Mouse (Mus musculus) myocyte (in vitro differentiated cells): ENCODE measurements around the gene Trmt112. TPM values are rescaled to one million over a fixed set of nuclear protein-coding genes. Genes with fewer than 3 reads are reported as not detected.
A peak's percentile ranks its signal among the peaks of the same experiment; 100 is the strongest.

ENCODE experiments used
- H3K27me3 ChIP-seq: one replicate; pipeline ENCODE4 v1.6.1; 2011; ENCODE audit not compliant: control insufficient read depth, insufficient read depth, insufficient read length
- H3K36me3 ChIP-seq: one replicate; pipeline ENCODE4 v1.6.1; 2011; ENCODE audit not compliant: control insufficient read depth, insufficient read depth
- H3K4me2 ChIP-seq: one replicate; pipeline ENCODE4 v1.6.1; 2011; ENCODE audit warnings: low read depth, control low read depth
- H3K4me3 ChIP-seq: one replicate; pipeline ENCODE4 v1.5.1; 2011; ENCODE audit warnings: mild to moderate bottlenecking, control low read depth, moderate library complexity
- H3K79me2 ChIP-seq: one replicate; pipeline ENCODE4 v1.6.1; 2011; ENCODE audit not compliant: control insufficient read depth, insufficient read depth
- H3ac ChIP-seq: one replicate; pipeline ENCODE4 v1.6.1; 2011; ENCODE audit not compliant: control insufficient read depth, insufficient read length
- CEBPB ChIP-seq: IDR thresholded peaks from 2 replicates; pipeline ENCODE4 v1.6.1; 2011; ENCODE audit warnings: mild to moderate bottlenecking, moderate library complexity; ENCODE audit not compliant: poor library complexity, insufficient read depth, severe bottlenecking
- E2F4 ChIP-seq: IDR thresholded peaks from one replicate; pipeline ENCODE4 v1.6.1; 2011; ENCODE audit warnings: mild to moderate bottlenecking, control low read depth, moderate library complexity; ENCODE audit not compliant: insufficient read depth
- MAX ChIP-seq: IDR thresholded peaks from one replicate; pipeline ENCODE4 v1.6.1; 2011; ENCODE audit warnings: low read depth, mild to moderate bottlenecking, control low read depth
- MYOD1 ChIP-seq, 3 experiments: IDR thresholded peaks; one replicate each; pipeline ENCODE4 v1.6.1; 2011; ENCODE audit warnings: control low read depth in 2 of 3, low read depth in 2 of 3, mild to moderate bottlenecking in 2 of 3, moderate library complexity in 1 of 3; ENCODE audit not compliant: insufficient read length in 2 of 3, control insufficient read depth in 1 of 3
- MYOG ChIP-seq, 3 experiments: IDR thresholded peaks; one replicate each; pipeline ENCODE4 v1.6.1; 2011; ENCODE audit warnings: control low read depth in 2 of 3, low read depth in 2 of 3, mild to moderate bottlenecking in 2 of 3; ENCODE audit not compliant: insufficient read length in 2 of 3, control insufficient read depth in 1 of 3, insufficient read depth in 1 of 3
- POLR2A ChIP-seq: IDR thresholded peaks from one replicate; pipeline ENCODE4 v1.6.1; 2011; ENCODE audit warnings: low read depth, mild to moderate bottlenecking, control low read depth, moderate library complexity; ENCODE audit not compliant: insufficient read length
- POLR2AphosphoS2 ChIP-seq: IDR thresholded peaks from one replicate; pipeline ENCODE4 v1.6.1; 2011; ENCODE audit warnings: low read depth, control low read depth; ENCODE audit not compliant: insufficient read length
- REST ChIP-seq: IDR thresholded peaks from one replicate; pipeline ENCODE4 v1.6.1; 2011; ENCODE audit warnings: mild to moderate bottlenecking, control low read depth, moderate library complexity; ENCODE audit not compliant: insufficient read depth, insufficient read length
- SRF ChIP-seq: IDR thresholded peaks from one replicate; pipeline ENCODE4 v1.6.1; 2011; ENCODE audit warnings: low read depth; ENCODE audit not compliant: control insufficient read depth, insufficient read length
- TCF12 ChIP-seq: IDR thresholded peaks from one replicate; pipeline ENCODE4 v1.6.1; 2011; ENCODE audit warnings: mild to moderate bottlenecking, control low read depth; ENCODE audit not compliant: poor library complexity, insufficient read depth, severe bottlenecking
- TCF3 ChIP-seq: IDR thresholded peaks from one replicate; pipeline ENCODE4 v1.6.1; 2011; ENCODE audit warnings: low read depth, control low read depth; ENCODE audit not compliant: insufficient read length
- USF1 ChIP-seq: IDR thresholded peaks from one replicate; pipeline ENCODE4 v1.6.1; 2011; ENCODE audit warnings: low read depth, mild to moderate bottlenecking, control low read depth, moderate library complexity
- polyA plus RNA-seq: library from polyadenylated mRNA; unstranded; fragments of >200 nt; fragmentation: generic; extraction: Trizol; gene quantifications from one replicate; pipeline ENCODE4 v1.2.1, GENCODE M21; 2012; ENCODE audit warnings: missing spikeins

Gene Trmt112
- polyA plus RNA-seq, 1 experiment, result 281 TPM

DNA sequence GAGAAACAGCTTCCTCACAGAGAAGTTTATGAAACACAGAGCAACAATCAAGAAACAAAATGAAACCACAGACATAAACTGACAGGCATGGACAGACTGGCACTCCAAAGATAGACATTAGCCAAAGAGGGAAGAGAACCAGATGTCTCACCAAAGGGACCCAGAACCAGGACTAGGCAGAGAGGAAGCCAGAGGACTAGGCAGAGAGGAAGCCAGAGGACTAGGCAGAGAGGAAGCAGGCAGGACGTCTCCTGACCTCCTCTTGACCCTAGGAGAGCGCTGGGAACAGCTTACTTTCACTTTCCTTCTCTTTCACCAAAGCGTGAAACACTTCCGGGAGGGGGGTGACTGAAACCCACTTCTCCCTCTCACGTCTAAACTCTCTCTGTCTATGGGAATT lies 40.1 kb upstream of the Trmt112 start:
- Histone ChIP-seq H3K79me2 (no peaks in the 10 kb centered on the region), H3K27me3 (no peaks in the 10 kb centered on the region), H3K4me2 (peak overlapping the region; percentile 66), H3ac (no peak overlapping the region), H3K4me3 (no peak overlapping the region), H3K36me3 (no peaks in the 10 kb centered on the region)
- TF ChIP-seq CEBPB, result 0 out of 2 replicates have a peak, but pooled peaks have one; percentile 31
- no peak for TF ChIP-seq MYOG (IDR thresholded peaks at IDR 0.05; ENCODE audit: control insufficient read depth in 1 of 3, insufficient read depth in 1 of 3, insufficient read length in 2 of 3, low read depth in 2 of 3)

DNA sequence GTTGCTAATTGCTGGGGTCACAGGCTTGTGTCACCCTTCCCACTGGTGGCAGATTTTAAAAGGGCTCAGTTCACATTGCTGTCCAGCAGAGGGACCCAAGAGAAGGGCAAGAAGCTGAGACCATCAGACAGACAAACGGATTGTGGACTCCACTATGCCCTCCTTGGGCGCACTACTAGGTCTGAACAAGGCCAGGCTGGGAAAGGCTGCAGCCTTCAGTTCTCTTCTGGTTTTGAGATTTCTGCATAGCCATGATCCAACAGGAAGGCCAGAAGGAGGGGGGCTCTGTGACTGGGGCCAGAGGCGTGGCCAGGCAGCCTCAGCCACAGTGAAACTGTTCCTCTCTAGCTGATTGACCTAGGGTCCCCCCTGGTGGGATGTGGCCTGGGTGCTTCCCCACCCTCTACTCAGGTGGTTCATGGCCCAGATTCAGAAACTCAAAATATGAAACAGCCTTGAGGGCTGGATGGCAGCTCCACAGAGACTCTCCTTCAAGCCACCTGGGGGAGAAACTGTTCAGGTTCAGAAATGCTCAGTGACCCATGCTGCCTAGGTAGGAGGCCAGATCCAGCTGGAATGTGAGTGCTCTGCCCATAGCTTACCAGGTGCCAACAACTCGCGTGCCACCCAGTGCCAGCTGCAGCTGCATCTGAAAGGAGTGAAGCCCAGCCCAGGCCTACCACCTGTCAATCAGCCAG lies 37.8 kb upstream of the Trmt112 start:
- H3K4me3 ChIP-seq, result no peak overlapping the region

DNA sequence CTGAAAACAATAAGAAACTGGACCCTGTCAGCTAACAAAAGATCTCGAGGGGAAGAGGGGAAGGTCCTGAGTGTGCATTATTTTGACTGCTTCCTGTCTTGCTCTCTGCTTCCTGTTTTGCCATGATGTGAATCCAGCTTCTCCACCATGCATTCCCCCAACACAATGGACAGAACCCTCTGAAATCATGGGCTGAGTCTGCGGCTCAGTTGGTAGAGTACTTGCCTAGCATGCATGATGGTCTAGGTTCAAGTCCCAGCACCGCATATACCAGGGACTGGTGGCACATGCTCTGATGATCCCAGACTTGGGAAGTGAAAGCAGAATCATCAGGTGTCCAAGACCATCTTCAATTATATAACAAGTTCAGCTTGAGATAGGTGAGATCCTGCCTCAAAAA lies 36.8 kb upstream of the Trmt112 start:
- Histone ChIP-seq H3K36me3 (no peaks in the 10 kb centered on the region), H3K27me3 (no peaks in the 10 kb centered on the region), H3ac (no peak overlapping the region), H3K4me2 (no peak overlapping the region), H3K79me2 (no peaks in the 10 kb centered on the region), H3K4me3 (no peak overlapping the region)
- TF ChIP-seq SRF, result no peak
- no peak for TF ChIP-seq POLR2AphosphoS2
- TF ChIP-seq TCF12, result no peak
- TF ChIP-seq MYOG (IDR thresholded peaks at IDR 0.05; ENCODE audit: control insufficient read depth in 1 of 3, insufficient read depth in 1 of 3, insufficient read length in 2 of 3, low read depth in 2 of 3), result no peak
- no peak for TF ChIP-seq REST
- TF ChIP-seq POLR2A, result no peak
- TF ChIP-seq E2F4, result no peak
- TF ChIP-seq MYOD1 (IDR thresholded peaks at IDR 0.05; ENCODE audit: control insufficient read depth in 1 of 3, insufficient read length in 2 of 3, low read depth in 2 of 3), result no peak
- TF ChIP-seq MAX, result no peak
- TF ChIP-seq TCF3, result no peak
- no peak for TF ChIP-seq CEBPB
- TF ChIP-seq USF1, result no peak

More for the DNA sequence above, 37.8 kb upstream of the Trmt112 start:
- Histone ChIP-seq H3K4me2 (peak overlapping the region; percentile 22), H3K27me3 (no peaks in the 10 kb centered on the region), H3K79me2 (no peaks in the 10 kb centered on the region), H3ac (no peak overlapping the region), H3K36me3 (no peaks in the 10 kb centered on the region)
- TF ChIP-seq POLR2AphosphoS2 (no peak), MYOG (IDR thresholded peaks at IDR 0.05; ENCODE audit: control insufficient read depth in 1 of 3, insufficient read depth in 1 of 3, insufficient read length in 2 of 3, low read depth in 2 of 3) (peak in 1 of 3 experiments; percentile 52), MYOD1 (IDR thresholded peaks at IDR 0.05; ENCODE audit: control insufficient read depth in 1 of 3, insufficient read length in 2 of 3, low read depth in 2 of 3) (peak in 1 of 3 experiments; percentile 65)

DNA sequence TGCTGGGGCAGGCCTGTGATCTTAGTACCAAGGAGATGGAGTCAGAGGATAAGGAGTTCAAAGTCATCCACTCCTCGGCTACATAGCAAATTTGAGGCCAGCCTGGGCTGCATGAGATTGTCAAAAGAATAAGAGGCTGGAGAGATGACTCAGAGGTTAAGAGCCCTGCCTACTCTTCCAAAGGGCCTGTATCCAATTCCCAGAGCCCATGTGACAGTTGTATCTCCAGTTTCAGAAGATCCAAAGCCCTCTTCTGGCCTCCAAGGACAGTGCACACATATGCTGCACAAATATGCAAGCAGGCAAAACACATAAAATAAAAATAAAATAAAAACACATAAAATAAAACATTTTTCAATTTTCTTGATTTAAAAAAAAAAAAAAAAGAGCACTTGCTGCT lies 35.2 kb upstream of the Trmt112 start:
- no peak overlapping the region for H3ac ChIP-seq
- H3K36me3 ChIP-seq, result no peaks in the 10 kb centered on the region
- TF ChIP-seq SRF (no peak), TCF12 (no peak), MYOD1 (IDR thresholded peaks at IDR 0.05; ENCODE audit: control insufficient read depth in 1 of 3, insufficient read length in 2 of 3, low read depth in 2 of 3) (no peak), USF1 (peak; percentile 60)
- no peak overlapping the region for H3K4me2 ChIP-seq
- no peaks in the 10 kb centered on the region for H3K79me2 ChIP-seq
- H3K4me3 ChIP-seq, result no peak overlapping the region
- H3K27me3 ChIP-seq, result no peaks in the 10 kb centered on the region

DNA sequence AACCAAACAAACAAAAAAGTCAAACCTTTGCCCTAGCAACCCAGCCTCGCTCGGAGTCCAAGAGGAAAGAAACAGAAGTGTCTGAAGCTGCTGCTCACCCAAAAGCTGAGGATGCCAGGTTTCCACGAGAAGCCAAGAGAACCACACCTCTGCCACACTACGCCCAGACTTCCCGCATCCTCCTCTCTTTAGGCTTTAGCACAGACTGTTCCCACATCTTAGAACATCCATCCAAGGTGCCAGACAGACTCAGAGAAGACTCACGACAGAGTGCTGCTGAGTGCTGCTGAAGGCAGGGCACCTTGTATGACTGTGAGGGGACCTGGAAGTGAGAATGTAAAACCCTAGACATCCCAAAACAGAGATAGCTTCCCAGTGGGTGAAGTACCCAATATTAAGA lies 33.7 kb upstream of the Trmt112 start:
- H3ac ChIP-seq, result no peak overlapping the region

DNA sequence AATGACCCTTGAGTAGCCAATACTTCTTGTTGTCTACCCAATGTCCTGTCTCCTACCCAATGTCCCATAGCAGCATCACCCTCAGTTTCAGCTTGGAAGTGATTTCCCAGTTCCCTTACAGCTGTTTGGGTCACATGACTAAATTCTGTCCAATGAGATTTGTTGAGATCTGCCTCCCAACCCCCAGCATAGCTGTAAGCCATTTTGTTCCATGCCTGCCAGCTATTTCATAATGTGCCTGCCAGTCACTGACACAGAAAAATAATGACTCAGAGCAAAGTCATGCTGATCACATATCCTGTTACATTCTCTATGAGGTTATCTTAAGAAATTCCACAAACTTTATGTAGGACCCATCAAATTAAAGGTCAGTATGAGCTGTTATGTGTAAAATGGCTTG lies 32.7 kb upstream of the Trmt112 start:
- Histone ChIP-seq H3K27me3 (no peaks in the 10 kb centered on the region), H3K4me3 (no peak overlapping the region), H3K36me3 (no peaks in the 10 kb centered on the region), H3ac (no peak overlapping the region), H3K79me2 (no peaks in the 10 kb centered on the region), H3K4me2 (peak overlapping the region; percentile 69)
- TF ChIP-seq MYOG (IDR thresholded peaks at IDR 0.05; ENCODE audit: control insufficient read depth in 1 of 3, insufficient read depth in 1 of 3, insufficient read length in 2 of 3, low read depth in 2 of 3) (no peak), USF1 (peak; percentile 96), CEBPB (peak; percentile 92), POLR2AphosphoS2 (no peak), TCF12 (no peak)

More for the DNA sequence above, 33.7 kb upstream of the Trmt112 start:
- H3K4me2 ChIP-seq, result no peak overlapping the region
- no peaks in the 10 kb centered on the region for H3K27me3 ChIP-seq
- no peak overlapping the region for H3K4me3 ChIP-seq
- H3K79me2 ChIP-seq, result no peaks in the 10 kb centered on the region
- H3K36me3 ChIP-seq, result no peaks in the 10 kb centered on the region
- TF ChIP-seq SRF, result no peak
